Mouse (Mus musculus): Measurements from ENCODE around the gene Trcg1.

Trcg1 gene

GRCm38 (mm10) chr9:57232341-57232940, 3.9 kb upstream of the Trcg1 start:
- no peak for DNase-seq (ENCODE audit: low read depth, low spot score)

GRCm38 (mm10) chr9:57233142-57233541, 3.2 kb upstream of the Trcg1 start:
- no peak for DNase-seq (ENCODE audit: low read depth, low spot score)

GRCm38 (mm10) chr9:57233767-57234166, 2.6 kb upstream of the Trcg1 start:
- no peak for DNase-seq (ENCODE audit: low read depth, low spot score)

- DNase-seq (ENCODE audit: low read depth, low spot score) = no peak
These were observed 1.3 kb downstream of the Trcg1 start for GRCm38 (mm10) chr9:57237705-57238104.

- DNase-seq (ENCODE audit: low read depth, low spot score) = no peak
These were observed 1.9 kb downstream of the Trcg1 start for GRCm38 (mm10) chr9:57238220-57238619.

GRCm38 (mm10) chr9:57241111-57241510, 4.8 kb downstream of the Trcg1 start:
- no peak for DNase-seq (ENCODE audit: low read depth, low spot score)

GRCm38 (mm10) chr9:57242916-57243315, 6.6 kb downstream of the Trcg1 start:
- no peak for DNase-seq (ENCODE audit: low read depth, low spot score)

- no peak for DNase-seq (ENCODE audit: low read depth, low spot score)
These were observed 7.8 kb downstream of the Trcg1 start for GRCm38 (mm10) chr9:57244106-57244685.

- DNase-seq (ENCODE audit: low read depth, low spot score) = no peak
These were observed 10.1 kb downstream of the Trcg1 start for GRCm38 (mm10) chr9:57246482-57246881.

- no peak for DNase-seq (ENCODE audit: low read depth, low spot score)
These were observed 10.9 kb downstream of the Trcg1 start for GRCm38 (mm10) chr9:57247201-57247671.

- DNase-seq (ENCODE audit: low read depth, low spot score) = no peak
These were observed 11.9 kb downstream of the Trcg1 start for GRCm38 (mm10) chr9:57248030-57248942.

- no peak for DNase-seq (ENCODE audit: low read depth, low spot score)
These were observed 13.7 kb downstream of the Trcg1 start for GRCm38 (mm10) chr9:57250026-57250425.

- no peak for DNase-seq (ENCODE audit: low read depth, low spot score)
These were observed 14.8 kb downstream of the Trcg1 start for GRCm38 (mm10) chr9:57251139-57251538.

- no peak for DNase-seq (ENCODE audit: low read depth, low spot score)
These were observed 17.7 kb downstream of the Trcg1 start for GRCm38 (mm10) chr9:57254061-57254460.

- DNase-seq (ENCODE audit: low read depth, low spot score) = no peak
These were observed 18.6 kb downstream of the Trcg1 start for GRCm38 (mm10) chr9:57254823-57255495.

GRCm38 (mm10) chr9:57256309-57256708, 20.0 kb downstream of the Trcg1 start:
- DNase-seq (ENCODE audit: low read depth, low spot score) = no peak

- DNase-seq (ENCODE audit: low read depth, low spot score) = no peak
These were observed 20.5 kb downstream of the Trcg1 start for GRCm38 (mm10) chr9:57256861-57257260.

- no peak for DNase-seq (ENCODE audit: low read depth, low spot score)
These were observed 21.3 kb downstream of the Trcg1 start for GRCm38 (mm10) chr9:57257627-57258026.

GRCm38 (mm10) chr9:57259736-57260135, 23.4 kb downstream of the Trcg1 start:
- peak; percentile 94 for DNase-seq (ENCODE audit: low read depth, low spot score)

- DNase-seq (ENCODE audit: low read depth, low spot score) = no peak
These were observed 24.6 kb downstream of the Trcg1 start for GRCm38 (mm10) chr9:57260940-57261339.

GRCm38 (mm10) chr9:57261516-57261912, 25.2 kb downstream of the Trcg1 start:
- no peak for DNase-seq (ENCODE audit: low read depth, low spot score)
